Mouse (Mus musculus): Measurements from ENCODE around the gene Mrpl53. TPM values are rescaled to one million over a fixed set of nuclear protein-coding genes. Genes with fewer than 3 reads are reported as not detected.

Gene Mrpl53
- total RNA-seq, 2 experiments from 2014 or later: 6.6 to 21.7 TPM

DNA sequence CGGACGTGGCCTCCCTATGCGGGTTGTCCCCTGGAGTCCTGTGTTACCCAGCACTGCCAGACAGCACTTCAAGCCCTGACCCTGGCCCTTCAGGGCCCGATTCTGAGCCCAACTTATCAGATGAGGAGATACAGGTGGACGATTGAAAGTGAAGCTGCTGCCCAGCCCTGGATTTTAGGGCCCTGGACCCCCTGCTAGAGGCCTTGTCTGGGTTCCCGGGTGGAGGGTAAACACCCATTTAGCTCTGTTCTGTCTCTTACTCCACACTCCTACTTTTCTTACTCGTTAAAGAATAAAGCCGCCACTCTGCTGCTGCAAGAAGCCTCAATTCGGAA is 20.9 kb upstream of the Mrpl53 start:
- ATAC-seq (replicated peaks; ENCODE audit: low FRiP score, poor library complexity, severe bottlenecking): no peak

DNA sequence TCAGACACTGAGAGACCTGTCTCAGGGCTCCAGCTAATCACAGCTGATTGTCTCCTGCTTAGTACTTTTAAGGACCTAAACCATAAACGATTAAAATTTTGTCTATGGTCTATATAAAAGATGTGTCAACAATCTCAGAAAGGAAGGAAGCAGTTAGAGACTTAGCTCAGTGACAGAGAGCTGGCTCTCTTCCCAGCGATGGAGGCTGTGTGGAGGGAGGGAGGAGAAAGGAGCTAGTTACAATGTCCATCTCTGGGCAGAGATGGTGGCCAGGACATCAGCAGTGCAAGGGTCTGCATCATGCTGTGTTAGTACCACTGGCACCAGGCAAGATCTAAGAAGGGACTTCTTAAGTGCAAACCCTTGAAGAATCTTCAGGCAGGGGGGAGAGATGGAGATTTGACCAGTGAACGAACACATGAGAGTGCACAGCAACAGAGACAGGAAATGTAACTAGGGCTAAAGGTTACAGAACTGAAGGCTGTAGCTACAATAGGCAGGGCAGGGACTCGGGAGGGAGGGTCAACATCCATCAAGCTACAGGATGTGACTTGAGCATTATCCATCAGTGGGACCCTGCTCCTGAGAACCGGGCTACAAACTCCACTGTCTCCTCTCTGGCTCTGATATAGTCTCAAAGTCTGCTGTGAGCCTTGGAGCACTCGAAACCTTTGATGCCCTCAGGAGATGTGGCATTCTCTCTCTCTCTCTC is 16.3 kb upstream of the Mrpl53 start:
- no peak for ATAC-seq (replicated peaks; ENCODE audit: low FRiP score, poor library complexity, severe bottlenecking)

- ATAC-seq (replicated peaks; ENCODE audit: low FRiP score, poor library complexity, severe bottlenecking): no peak
Measured at GRCm38 (mm10) chr6:83095968-83096367, 12.9 kb upstream of the Mrpl53 start.

DNA sequence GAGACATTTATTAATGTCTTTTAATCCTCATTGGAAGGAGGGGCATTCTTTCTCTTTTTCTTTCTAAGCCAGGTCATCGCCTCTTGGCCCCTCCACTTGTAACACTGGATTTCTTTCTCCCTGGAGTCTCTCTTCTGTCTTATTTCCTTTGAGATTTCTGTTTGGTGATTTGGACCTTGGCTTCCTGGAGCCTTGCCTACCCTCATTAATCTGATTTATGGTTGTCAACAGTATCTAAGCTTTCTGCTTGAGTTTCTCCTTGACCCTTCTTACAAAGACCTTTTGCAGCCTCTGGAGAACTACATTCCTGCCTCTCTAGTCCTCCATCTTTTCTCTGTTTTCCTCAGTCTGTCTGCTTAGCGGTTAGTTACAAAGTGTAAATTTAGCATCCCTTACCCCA is 10.4 kb upstream of the Mrpl53 start:
- ATAC-seq (replicated peaks; ENCODE audit: low FRiP score, poor library complexity, severe bottlenecking): no peak

- ATAC-seq (replicated peaks; ENCODE audit: low FRiP score, poor library complexity, severe bottlenecking): peak; percentile 90
Measured at GRCm38 (mm10) chr6:83101316-83101687, 7.5 kb upstream of the Mrpl53 start, which contains the start of the genes Ccdc142 and Gm42688. Ccdc142 (plus strand) TSS chr6:83101601. Gm42688 (plus strand) TSS chr6:83101617.

GRCm38 (mm10) chr6:83101688-83102556 is 6.9 kb upstream of the Mrpl53 start:
- ATAC-seq (replicated peaks; ENCODE audit: low FRiP score, poor library complexity, severe bottlenecking): peak; percentile 83

DNA sequence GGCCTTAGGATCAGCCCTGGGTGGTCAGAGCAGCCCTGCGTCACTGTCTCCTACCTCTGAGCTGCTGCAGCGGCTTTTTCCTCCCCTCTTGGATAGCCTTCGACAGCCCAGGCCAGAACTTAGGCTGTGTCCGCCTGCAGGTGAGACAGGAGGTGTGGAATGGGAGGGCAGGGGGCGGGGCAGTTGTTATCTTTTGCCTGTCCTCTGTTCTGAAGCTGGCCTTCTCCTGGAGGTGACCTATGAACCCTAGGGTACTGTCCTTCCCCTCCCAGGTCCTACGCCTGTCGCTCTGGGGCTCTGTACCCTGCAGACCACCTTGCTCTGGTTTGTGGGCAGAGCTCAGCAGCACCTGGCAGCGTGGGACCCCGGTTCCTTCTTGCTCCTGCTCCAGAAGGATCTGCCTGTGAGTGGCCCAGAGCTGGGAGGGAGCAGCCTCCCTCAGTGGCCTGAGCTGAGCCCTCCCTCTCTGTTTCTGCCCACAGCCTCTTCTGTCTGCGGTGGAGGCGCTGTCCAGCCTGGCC is 5.7 kb upstream of the Mrpl53 start:
- no peak for ATAC-seq (replicated peaks; ENCODE audit: low FRiP score, poor library complexity, severe bottlenecking)

DNA sequence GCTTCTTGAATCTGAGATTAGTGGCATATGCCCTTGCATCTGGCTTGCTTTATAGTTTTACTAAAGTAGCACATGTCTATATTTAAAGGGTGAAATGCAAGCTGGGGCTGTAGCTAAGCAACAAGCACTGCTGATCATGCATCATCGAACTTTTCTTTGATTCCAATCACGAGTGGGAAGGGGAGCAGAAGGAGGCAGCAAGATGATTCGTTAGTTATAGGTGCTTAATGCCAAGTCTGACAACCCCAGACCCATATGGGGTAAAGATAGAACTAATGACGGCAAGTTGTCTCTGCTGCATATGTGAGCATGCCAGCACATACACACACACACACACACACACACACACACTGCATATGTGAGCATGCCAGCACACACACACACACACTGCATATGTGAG is 4.7 kb upstream of the Mrpl53 start:
- no peak for ATAC-seq (replicated peaks; ENCODE audit: low FRiP score, poor library complexity, severe bottlenecking)

DNA sequence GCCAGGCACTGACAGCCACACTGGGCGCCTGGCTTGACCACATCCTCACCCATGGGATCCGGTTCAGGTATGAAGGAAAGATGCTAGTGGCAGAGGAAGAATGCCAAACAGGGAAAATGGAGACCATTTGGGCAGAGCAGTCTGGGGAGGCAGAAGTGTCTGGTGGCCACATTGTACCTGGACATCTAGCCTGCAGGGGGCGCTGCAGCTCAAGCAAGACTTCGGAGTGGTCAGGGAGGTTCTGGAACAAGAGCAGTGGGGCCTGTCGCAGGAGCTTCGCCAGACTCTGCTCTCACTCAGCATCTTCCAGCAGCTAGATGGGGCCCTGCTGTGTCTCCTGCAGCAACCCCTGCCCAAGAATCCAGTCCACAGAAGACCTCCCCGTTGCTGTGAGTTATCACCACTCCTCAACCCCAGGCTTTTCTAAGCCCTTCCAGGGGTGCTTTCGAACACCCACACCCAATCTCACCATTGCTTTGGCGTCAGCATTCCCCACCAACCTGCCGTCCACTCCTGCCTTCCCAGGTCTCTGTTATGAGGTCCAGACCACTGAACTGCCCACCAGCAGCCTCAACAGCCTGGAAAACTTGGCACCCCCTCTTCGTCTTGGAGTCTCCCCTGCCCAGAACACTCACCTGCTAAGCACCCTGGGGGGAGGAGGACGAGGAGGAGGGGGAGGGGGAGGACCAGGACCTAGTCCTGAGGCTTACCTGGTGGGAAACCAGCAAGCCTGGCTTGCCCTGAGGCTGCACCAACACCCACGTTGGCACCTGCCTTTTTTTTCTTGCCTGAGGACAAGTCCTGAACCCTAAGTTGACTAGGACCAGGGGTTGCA is 1.1 kb upstream of the Mrpl53 start:
- ATAC-seq (replicated peaks; ENCODE audit: low FRiP score, poor library complexity, severe bottlenecking): peak; percentile 78

GRCm38 (mm10) chr6:83111510-83112136 is 2.8 kb downstream of the Mrpl53 start:
- no peak for ATAC-seq (replicated peaks; ENCODE audit: low FRiP score, poor library complexity, severe bottlenecking)

GRCm38 (mm10) chr6:83115011-83115671 is 6.3 kb downstream of the Mrpl53 start, which contains the start of gene Mogs:
Mogs (plus strand) TSS chr6:83115496.
- ATAC-seq (replicated peaks; ENCODE audit: low FRiP score, poor library complexity, severe bottlenecking): peak; percentile 88

- ATAC-seq (replicated peaks; ENCODE audit: low FRiP score, poor library complexity, severe bottlenecking): peak; percentile 6; the same call in 1 of the 2 replicates
Measured at GRCm38 (mm10) chr6:83115682-83116372, 7.0 kb downstream of the Mrpl53 start.

- no peak for ATAC-seq (replicated peaks; ENCODE audit: low FRiP score, poor library complexity, severe bottlenecking)
Measured at GRCm38 (mm10) chr6:83116373-83117164, 7.7 kb downstream of the Mrpl53 start.

- no peak for ATAC-seq (replicated peaks; ENCODE audit: low FRiP score, poor library complexity, severe bottlenecking)
Measured at GRCm38 (mm10) chr6:83117165-83117438, 8.3 kb downstream of the Mrpl53 start.

GRCm38 (mm10) chr6:83117616-83118015 is 8.8 kb downstream of the Mrpl53 start:
- no peak for ATAC-seq (replicated peaks; ENCODE audit: low FRiP score, poor library complexity, severe bottlenecking)

GRCm38 (mm10) chr6:83118369-83118768 is 9.5 kb downstream of the Mrpl53 start:
- ATAC-seq (replicated peaks; ENCODE audit: low FRiP score, poor library complexity, severe bottlenecking): no peak

DNA sequence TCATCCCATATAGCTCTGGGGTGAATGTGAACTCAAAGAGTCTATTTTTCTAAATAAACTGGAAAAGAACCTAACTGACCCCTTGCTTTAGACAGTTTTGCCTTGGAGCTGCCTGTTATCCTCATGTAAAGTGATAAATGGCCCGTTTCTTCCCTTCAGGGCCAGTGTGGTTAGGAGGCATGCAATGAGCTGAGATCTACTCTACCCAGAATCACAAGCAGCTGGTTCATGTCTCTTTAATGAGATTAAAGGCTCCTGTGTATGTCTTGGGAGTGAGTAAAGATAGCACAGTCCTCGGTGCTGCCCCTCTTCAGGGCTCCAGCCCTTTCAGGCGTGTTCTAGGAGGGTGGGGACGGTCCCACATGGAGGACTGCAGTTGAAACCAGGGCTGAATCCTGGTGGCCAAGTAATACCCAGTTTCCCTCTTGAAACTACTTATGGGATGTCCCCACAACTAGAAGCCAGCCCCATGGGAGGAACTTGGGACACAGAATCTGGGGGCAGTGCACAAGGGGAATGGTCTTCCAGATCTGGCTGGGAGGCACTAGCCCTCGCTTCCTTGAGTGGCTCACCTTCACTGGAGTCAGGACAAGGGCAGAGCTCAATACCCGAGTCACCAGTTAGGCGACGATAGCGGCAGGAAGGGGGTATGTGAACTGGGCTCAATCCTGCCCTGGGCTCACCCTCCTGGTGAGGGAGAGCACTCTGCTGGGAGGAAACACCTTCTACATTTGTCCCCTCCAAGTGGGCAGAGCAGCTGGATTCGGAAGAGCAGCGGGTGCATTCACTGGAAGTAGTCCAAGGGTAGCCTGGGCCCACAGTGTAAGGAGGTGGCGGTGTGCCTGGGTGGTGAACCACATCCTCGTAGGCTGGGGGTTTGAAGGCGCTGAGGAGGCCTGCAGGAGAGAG is 10.2 kb downstream of the Mrpl53 start:
- ATAC-seq (replicated peaks; ENCODE audit: low FRiP score, poor library complexity, severe bottlenecking): no peak
